Mouse (Mus musculus) retina, postnatal 7 days (tissue): ENCODE data around the gene Brd2.

Experiments used
- DNase-seq: peaks from one replicate; pipeline ENCODE4 v3.0.0-alpha.2; 2012; ENCODE audit warnings: low read depth, low spot score

Brd2 gene

GRCm38 (mm10) chr17:34114114-34114513 lies 8.3 kb downstream of the Brd2 start:
- no peak for DNase-seq

GRCm38 (mm10) chr17:34110309-34110708 lies 12.1 kb downstream of the Brd2 start:
- DNase-seq: no peak

- no peak for DNase-seq
Observed at GRCm38 (mm10) chr17:34109806-34110195, 12.6 kb downstream of the Brd2 start.

GRCm38 (mm10) chr17:34109038-34109805 lies 13.2 kb downstream of the Brd2 start:
- DNase-seq: no peak

GRCm38 (mm10) chr17:34108460-34108859 lies 14.0 kb downstream of the Brd2 start:
- no peak for DNase-seq

GRCm38 (mm10) chr17:34107109-34107867 lies 15.1 kb downstream of the Brd2 start:
- no peak for DNase-seq

- DNase-seq: no peak
Observed at GRCm38 (mm10) chr17:34106555-34106954, 15.9 kb downstream of the Brd2 start.

GRCm38 (mm10) chr17:34104804-34105203 lies 17.6 kb downstream of the Brd2 start:
- DNase-seq: no peak

GRCm38 (mm10) chr17:34102831-34103230 lies 19.6 kb downstream of the Brd2 start:
- DNase-seq: no peak

- peak; percentile 90 for DNase-seq
Observed at GRCm38 (mm10) chr17:34101604-34102032, 20.8 kb downstream of the Brd2 start.

- DNase-seq: no peak
Observed at GRCm38 (mm10) chr17:34101185-34101584, 21.2 kb downstream of the Brd2 start.

GRCm38 (mm10) chr17:34099531-34099930 lies 22.9 kb downstream of the Brd2 start:
- no peak for DNase-seq

GRCm38 (mm10) chr17:34098709-34099479 lies 23.5 kb downstream of the Brd2 start:
- no peak for DNase-seq

GRCm38 (mm10) chr17:34097272-34097671 lies 25.2 kb downstream of the Brd2 start:
- no peak for DNase-seq

GRCm38 (mm10) chr17:34096497-34097010 lies 25.9 kb downstream of the Brd2 start:
- no peak for DNase-seq

- DNase-seq: no peak
Observed at GRCm38 (mm10) chr17:34094283-34095035, 28.0 kb downstream of the Brd2 start.

- no peak for DNase-seq
Observed at GRCm38 (mm10) chr17:34093199-34093874, 29.1 kb downstream of the Brd2 start.

GRCm38 (mm10) chr17:34092197-34092875 lies 30.1 kb downstream of the Brd2 start, which contains the start of gene H2-Oa:
TSS of gene H2-Oa (plus strand) at chr17:34092340.
- no peak for DNase-seq

- no peak for DNase-seq
Observed at GRCm38 (mm10) chr17:34090923-34091322, 31.5 kb downstream of the Brd2 start.

- DNase-seq: no peak
Observed at GRCm38 (mm10) chr17:34088124-34088523, 34.3 kb downstream of the Brd2 start.
